Mouse (Mus musculus) spleen, adult 2 months (tissue): Measurements from ENCODE around the gene Olfr130. TPM values are rescaled to one million over a fixed set of nuclear protein-coding genes. Genes with fewer than 3 reads are reported as not detected.

ENCODE experiments used
- DNase-seq, 2 experiments: peaks; one replicate each; pipeline versions ENCODE4 v3.0.0 to v3.0.0-alpha.2; 2012 to 2021; ENCODE audit warnings: low spot score in 2 of 2, low read depth in 1 of 2
- H3K27ac ChIP-seq: fragments of 200-500 bp; 2 replicates; pipeline ENCODE4 v1.5.1; 2012; ENCODE audit warnings: low read length, inconsistent platforms; ENCODE audit not compliant: insufficient read depth
- H3K27me3 ChIP-seq: fragments of 200-500 bp; 2 replicates; pipeline ENCODE4 v1.6.1; 2012; ENCODE audit warnings: mild to moderate bottlenecking, moderate library complexity, low read length, inconsistent platforms; ENCODE audit not compliant: control insufficient read depth, insufficient read depth
- H3K36me3 ChIP-seq: fragments of 200-500 bp; 2 replicates; pipeline ENCODE4 v1.6.1; 2012; ENCODE audit warnings: mild to moderate bottlenecking, low read length, inconsistent platforms; ENCODE audit not compliant: control insufficient read depth, insufficient read depth
- H3K4me1 ChIP-seq: fragments of 200-500 bp; 2 replicates; pipeline ENCODE4 v1.6.1; 2011; ENCODE audit warnings: inconsistent platforms; ENCODE audit not compliant: control insufficient read depth, insufficient read depth, insufficient read length
- H3K4me3 ChIP-seq: fragments of 200-500 bp; 2 replicates; pipeline ENCODE4 v1.5.1; 2011; ENCODE audit warnings: mild to moderate bottlenecking, inconsistent platforms; ENCODE audit not compliant: insufficient read depth, insufficient read length; ENCODE audit errors: extremely low read depth
- CTCF ChIP-seq: fragments of 200-500 bp; IDR thresholded peaks from 2 replicates; pipeline ENCODE4 v1.5.1; 2011; ENCODE audit warnings: mild to moderate bottlenecking, inconsistent platforms; ENCODE audit not compliant: insufficient read depth, insufficient read length, insufficient replicate concordance; ENCODE audit errors: extremely low read depth
- POLR2A ChIP-seq: fragments of 200-500 bp; IDR thresholded peaks from 2 replicates; pipeline ENCODE4 v1.6.1; 2011; ENCODE audit warnings: low read depth, low read length, inconsistent platforms
- WGBS: fragments of 180-500 bp; shearing (Covaris S2); methylation state at CpG from one replicate; pipeline ENCODE4 v1.1.7; 2018; 5-methylcytosine and 5-hydroxymethylcytosine counted together
- polyA plus RNA-seq: library from polyadenylated mRNA; depleted of rRNA; stranded (reverse); fragments of >200 nt; gene quantifications from 2 replicates; pipeline ENCODE4 v1.2.3, GENCODE M21; 2012; rRNA removed

Gene Olfr130
- polyA plus RNA-seq = not detected in 2 replicates

- 82% methylated on average over 1 of the region's 1 CpGs for WGBS
- Histone ChIP-seq H3K4me1 (no peaks in the 10 kb centered on the region), H3K27me3 (no peaks in the 10 kb centered on the region), H3K27ac (no peak within 1 kb of the TSS), H3K4me3 (no peak within 1 kb of the TSS), H3K36me3 (no peaks in the 10 kb centered on the region)
- TF ChIP-seq CTCF (no peak), POLR2A (no peak)
- no peak for DNase-seq
These were observed at the start of gene Olfr130 for GRCm38 (mm10) chr17:38063621-38064020. Gene Olfr130 (plus strand): TSS chr17:38063921.

- DNase-seq = no peak
- no peaks in the 10 kb centered on the region for H3K27me3 ChIP-seq
- H3K27ac ChIP-seq = no peak overlapping the region
- no peak for TF ChIP-seq POLR2A
- no peak for TF ChIP-seq CTCF
- no peaks in the 10 kb centered on the region for H3K4me1 ChIP-seq
- 77% methylated on average over 2 of the region's 2 CpGs for WGBS
- no peaks in the 10 kb centered on the region for H3K36me3 ChIP-seq
- no peak overlapping the region for H3K4me3 ChIP-seq
These were observed 47.4 kb upstream of the Olfr130 start for GRCm38 (mm10) chr17:38016341-38016740.

- 44% methylated on average over 5 of the region's 5 CpGs for WGBS
- H3K4me3 ChIP-seq = no peak overlapping the region
- no peaks in the 10 kb centered on the region for H3K4me1 ChIP-seq
- DNase-seq = no peak
- no peak overlapping the region for H3K27ac ChIP-seq
- H3K36me3 ChIP-seq = no peaks in the 10 kb centered on the region
- no peaks in the 10 kb centered on the region for H3K27me3 ChIP-seq
- TF ChIP-seq CTCF (no peak), POLR2A (no peak)
These were observed 37.4 kb upstream of the Olfr130 start for GRCm38 (mm10) chr17:38026297-38026696.

- TF ChIP-seq POLR2A (no peak), CTCF (no peak)
- no peak within 1 kb of the TSS for H3K27ac ChIP-seq
- no peaks in the 10 kb centered on the region for H3K4me1 ChIP-seq
- 65% methylated on average over 1 of the region's 1 CpGs for whole genome bisulfite sequencing
- DNase-seq = no peak
- H3K4me3 ChIP-seq = no peak within 1 kb of the TSS
- H3K36me3 ChIP-seq = no peaks in the 10 kb centered on the region
- no peaks in the 10 kb centered on the region for H3K27me3 ChIP-seq
These were observed 3.7 kb upstream of the Olfr130 start, which contains the start of gene Olfr129 for GRCm38 (mm10) chr17:38059979-38060378. Gene Olfr129 (minus strand): TSS chr17:38060079.

GRCm38 (mm10) chr17:38082364-38082763, 18.6 kb downstream of the Olfr130 start:
- Histone ChIP-seq H3K4me3 (no peak overlapping the region), H3K36me3 (no peaks in the 10 kb centered on the region), H3K27ac (no peak overlapping the region), H3K4me1 (no peaks in the 10 kb centered on the region), H3K27me3 (no peaks in the 10 kb centered on the region)
- no peak for TF ChIP-seq POLR2A
- TF ChIP-seq CTCF = no peak
- DNase-seq = no peak
- 85% methylated on average over 4 of the region's 4 CpGs for WGBS

GRCm38 (mm10) chr17:38088593-38088992, 24.9 kb downstream of the Olfr130 start, which contains the start of gene Olfr131:
Gene Olfr131 (minus strand): TSS chr17:38088693.
- Histone ChIP-seq H3K27ac (no peak within 1 kb of the TSS), H3K36me3 (no peaks in the 10 kb centered on the region), H3K27me3 (no peaks in the 10 kb centered on the region), H3K4me1 (no peaks in the 10 kb centered on the region), H3K4me3 (no peak within 1 kb of the TSS; the same call in 1 of the 2 replicates)
- TF ChIP-seq CTCF = no peak
- no peak for TF ChIP-seq POLR2A
- DNase-seq = no peak

Other genes starting within 250 kb of the Olfr130 start
- gene Olfr125, start 231.0 kb upstream of the Olfr130 start, polyA plus RNA-seq = not detected in 2 replicates
- not detected in 2 replicates for gene Olfr126, start 216.4 kb upstream of the Olfr130 start, polyA plus RNA-seq
- gene Olfr127, start 163.5 kb upstream of the Olfr130 start, polyA plus RNA-seq = not detected in 2 replicates
- not detected in 2 replicates for gene Olfr128, start 143.4 kb upstream of the Olfr130 start, polyA plus RNA-seq
- not detected in 2 replicates for gene Olfr761, start 110.8 kb upstream of the Olfr130 start, polyA plus RNA-seq
- gene Olfr129, start 3.8 kb upstream of the Olfr130 start, polyA plus RNA-seq = not detected in 2 replicates
- gene Olfr131, start 24.8 kb downstream of the Olfr130 start, polyA plus RNA-seq = not detected in 2 replicates
- gene Olfr132, start 70.6 kb downstream of the Olfr130 start, polyA plus RNA-seq = not detected in 2 replicates
- not detected in 2 replicates for gene Olfr133, start 81.4 kb downstream of the Olfr130 start, polyA plus RNA-seq
- gene Olfr134, start 107.5 kb downstream of the Olfr130 start, polyA plus RNA-seq = not detected in 2 replicates
- not detected in 2 replicates for gene Olfr135, start 140.4 kb downstream of the Olfr130 start, polyA plus RNA-seq
- gene Olfr138, start 197.1 kb downstream of the Olfr130 start, polyA plus RNA-seq = not detected in 2 replicates
- gene Olfr137, start 243.6 kb downstream of the Olfr130 start, polyA plus RNA-seq = not detected in 2 replicates